Mouse (Mus musculus) hindbrain, embryonic 16.5 days (tissue): ENCODE data around the gene Ano9. TPM values are rescaled to one million over a fixed set of nuclear protein-coding genes. Genes with fewer than 3 reads are reported as not detected.

Experiments used
- ATAC-seq: fragments of 200-750 bp; cut with Nextera tagmentation; 2 replicates; pipeline ENCODE4 v1.8.0; 2017; ENCODE audit warnings: moderate TSS enrichment, moderate library complexity
- H3K27ac ChIP-seq: fragments of 300-500 bp; sonication (generic); 2 replicates; pipeline ENCODE4 v1.5.1; 2014; ENCODE audit warnings: low read depth, mild to moderate bottlenecking, control low read depth, low read length, moderate library complexity
- H3K27me3 ChIP-seq: fragments of 300-500 bp; sonication (generic); replicated peaks from 2 replicates; pipeline ENCODE4 v1.6.1; 2014; ENCODE audit warnings: low read length; ENCODE audit not compliant: control insufficient read depth, insufficient read depth
- H3K36me3 ChIP-seq: fragments of 300-500 bp; sonication (generic); 2 replicates; pipeline ENCODE4 v1.6.1; 2014; ENCODE audit warnings: mild to moderate bottlenecking, low read length, moderate library complexity, mixed read lengths; ENCODE audit not compliant: control insufficient read depth, insufficient read depth
- H3K4me1 ChIP-seq: fragments of 300-500 bp; sonication (generic); 2 replicates; pipeline ENCODE4 v1.6.1; 2014; ENCODE audit warnings: low read depth, low read length; ENCODE audit not compliant: control insufficient read depth, insufficient read depth
- H3K4me2 ChIP-seq: fragments of 300-500 bp; sonication (generic); 2 replicates; pipeline ENCODE4 v1.6.1; 2014; ENCODE audit warnings: mild to moderate bottlenecking, low read length, control low read depth, moderate library complexity
- H3K4me3 ChIP-seq: fragments of 300-500 bp; sonication (generic); 2 replicates; pipeline ENCODE4 v1.5.1; 2014; ENCODE audit warnings: mild to moderate bottlenecking, low read length, control low read depth, moderate library complexity
- H3K9ac ChIP-seq: fragments of 300-500 bp; sonication (generic); 2 replicates; pipeline ENCODE4 v1.6.1; 2014; ENCODE audit warnings: low read depth, mild to moderate bottlenecking, control low read depth, low read length, moderate library complexity
- H3K9me3 ChIP-seq: fragments of 300-500 bp; sonication (generic); 2 replicates; pipeline ENCODE4 v1.6.1; 2014; ENCODE audit warnings: mild to moderate bottlenecking, low read length, moderate library complexity; ENCODE audit not compliant: control insufficient read depth
- WGBS: fragments of 180-500 bp; shearing (Covaris S2); extraction: QIAGEN DNeasy Blood & Tissue Kit; methylation state at CpG from one replicate; pipeline ENCODE4 v1.1.7; 2014; 5-methylcytosine and 5-hydroxymethylcytosine counted together
- polyA plus RNA-seq: library from polyadenylated mRNA; unstranded; fragments of >200 nt; fragmentation: Nextera tagmentation; extraction: Ambion mirVana; gene quantifications from 2 replicates; pipeline ENCODE4 v1.2.1, GENCODE M21; 2015

Gene Ano9
- polyA plus RNA-seq, 1 experiment from 2014 or later = 0.80 TPM

- Histone ChIP-seq H3K4me3 (no peak within 1 kb of the TSS), H3K4me2 (no peak within 1 kb of the TSS)
Observed at GRCm38 (mm10) chr7:141077841-141078240, 39.8 kb downstream of the Ano9 start, which contains the start of gene Pkp3. Gene Pkp3, plus strand, starts transcription at chr7:141078218.

GRCm38 (mm10) chr7:141073782-141074181 lies 43.8 kb downstream of the Ano9 start:
- no peaks in the 10 kb centered on the region for H3K9me3 ChIP-seq
- no peak overlapping the region for H3K4me2 ChIP-seq
- H3K36me3 ChIP-seq = no peaks in the 10 kb centered on the region
- no peak overlapping the region for H3K9ac ChIP-seq
- H3K4me3 ChIP-seq = no peak overlapping the region
- H3K4me1 ChIP-seq = peaks cover 20% of the 10 kb centered on the region
- H3K27me3 ChIP-seq = no peaks in the 10 kb centered on the region
- no peak overlapping the region for H3K27ac ChIP-seq
- WGBS = 81% methylated on average over 4 of the region's 4 CpGs
- no peak for ATAC-seq

More at GRCm38 (mm10) chr7:141077841-141078240, 39.8 kb downstream of the Ano9 start, which contains the start of gene Pkp3:
- H3K4me1 ChIP-seq = no peaks in the 10 kb centered on the region
- ATAC-seq = no peak
- no peaks in the 10 kb centered on the region for H3K36me3 ChIP-seq
- H3K27ac ChIP-seq = no peak within 1 kb of the TSS
- H3K27me3 ChIP-seq = no peaks in the 10 kb centered on the region
- H3K9ac ChIP-seq = no peak within 1 kb of the TSS
- no peaks in the 10 kb centered on the region for H3K9me3 ChIP-seq
- WGBS = 92% methylated on average over 15 of the region's 15 CpGs

GRCm38 (mm10) chr7:141072017-141072745 lies 45.4 kb downstream of the Ano9 start:
- H3K36me3 ChIP-seq = peaks cover 13% of the 10 kb centered on the region
- H3K4me1 ChIP-seq = peaks cover 20% of the 10 kb centered on the region
- no peaks in the 10 kb centered on the region for H3K27me3 ChIP-seq
- WGBS = 36% methylated on average over 23 of the region's 23 CpGs
- no peak for ATAC-seq
- no peak overlapping the region for H3K4me3 ChIP-seq
- H3K4me2 ChIP-seq = no peak overlapping the region
- H3K27ac ChIP-seq = no peak overlapping the region
- no peak overlapping the region for H3K9ac ChIP-seq
- no peaks in the 10 kb centered on the region for H3K9me3 ChIP-seq

GRCm38 (mm10) chr7:141070058-141070862 lies 47.3 kb downstream of the Ano9 start:
- H3K4me3 ChIP-seq = peak overlapping the region; percentile 31

GRCm38 (mm10) chr7:141068351-141068750 lies 49.3 kb downstream of the Ano9 start:
- Histone ChIP-seq H3K9me3 (no peaks in the 10 kb centered on the region), H3K4me2 (no peak overlapping the region), H3K27ac (no peak overlapping the region), H3K27me3 (no peaks in the 10 kb centered on the region), H3K36me3 (peaks cover 39% of the 10 kb centered on the region), H3K9ac (no peak overlapping the region), H3K4me3 (no peak overlapping the region), H3K4me1 (peaks cover 20% of the 10 kb centered on the region)
- WGBS = 74% methylated on average over 19 of the region's 19 CpGs
- ATAC-seq = no peak

More at GRCm38 (mm10) chr7:141070058-141070862, 47.3 kb downstream of the Ano9 start:
- 1% methylated on average over 51 of the region's 51 CpGs for WGBS
- H3K36me3 ChIP-seq = peaks cover 25% of the 10 kb centered on the region
- H3K27me3 ChIP-seq = no peaks in the 10 kb centered on the region
- H3K9ac ChIP-seq = peak overlapping the region; percentile 61
- peaks cover 20% of the 10 kb centered on the region for H3K4me1 ChIP-seq
- peak; percentile 71 for ATAC-seq
- H3K9me3 ChIP-seq = no peaks in the 10 kb centered on the region
- H3K4me2 ChIP-seq = peak overlapping the region; percentile 61
- H3K27ac ChIP-seq = peak overlapping the region; percentile 79

- no peak overlapping the region for H3K27ac ChIP-seq
- ATAC-seq = no peak
- no peaks in the 10 kb centered on the region for H3K9me3 ChIP-seq
- H3K27me3 ChIP-seq = no peaks in the 10 kb centered on the region
- no peak overlapping the region for H3K4me3 ChIP-seq
- H3K36me3 ChIP-seq = peaks cover 39% of the 10 kb centered on the region
- peaks cover 19% of the 10 kb centered on the region for H3K4me1 ChIP-seq
- 88% methylated on average over 7 of the region's 7 CpGs for WGBS
- H3K4me2 ChIP-seq = no peak overlapping the region
- no peak overlapping the region for H3K9ac ChIP-seq
Observed at GRCm38 (mm10) chr7:141064576-141064975, 53.0 kb downstream of the Ano9 start.

GRCm38 (mm10) chr7:141064175-141064574 lies 53.4 kb downstream of the Ano9 start:
- ATAC-seq = no peak
- 85% methylated on average over 7 of the region's 7 CpGs for WGBS
- H3K27me3 ChIP-seq = no peaks in the 10 kb centered on the region

GRCm38 (mm10) chr7:141063353-141063752 lies 54.3 kb downstream of the Ano9 start:
- H3K4me3 ChIP-seq = no peak overlapping the region
- peaks cover 36% of the 10 kb centered on the region for H3K36me3 ChIP-seq
- no peak overlapping the region for H3K9ac ChIP-seq
- H3K27ac ChIP-seq = no peak overlapping the region
- 93% methylated on average over 3 of the region's 3 CpGs for WGBS
- H3K4me2 ChIP-seq = no peak overlapping the region
- no peaks in the 10 kb centered on the region for H3K27me3 ChIP-seq
- peaks cover 18% of the 10 kb centered on the region for H3K4me1 ChIP-seq
- no peak for ATAC-seq
- H3K9me3 ChIP-seq = no peaks in the 10 kb centered on the region

More at GRCm38 (mm10) chr7:141064175-141064574, 53.4 kb downstream of the Ano9 start:
- no peak overlapping the region for H3K9ac ChIP-seq
- peaks cover 39% of the 10 kb centered on the region for H3K36me3 ChIP-seq
- no peaks in the 10 kb centered on the region for H3K9me3 ChIP-seq
- H3K4me1 ChIP-seq = peaks cover 18% of the 10 kb centered on the region
- no peak overlapping the region for H3K27ac ChIP-seq
- no peak overlapping the region for H3K4me3 ChIP-seq
- H3K4me2 ChIP-seq = no peak overlapping the region

- Histone ChIP-seq H3K9ac (0 out of 2 replicates have a peak overlapping the region, but pooled peaks have one; percentile 8), H3K9me3 (no peaks in the 10 kb centered on the region), H3K4me2 (peak overlapping the region; percentile 84), H3K27ac (no peak overlapping the region; the same call in 1 of the 2 replicates), H3K36me3 (peaks cover 29% of the 10 kb centered on the region), H3K4me3 (peak overlapping the region; percentile 3; the same call in 1 of the 2 replicates), H3K4me1 (peaks cover 18% of the 10 kb centered on the region), H3K27me3 (no peaks in the 10 kb centered on the region)
- ATAC-seq = no peak
- WGBS = 53% methylated on average over 7 of the region's 7 CpGs
Observed at GRCm38 (mm10) chr7:141062525-141062924, 55.1 kb downstream of the Ano9 start.
